Mouse (Mus musculus): ENCODE measurements around the gene Rpl23.

The Rpl23 gene

GRCm38 (mm10) chr11:97781832-97782563, at the start of gene Rpl23:
Gene Rpl23 (minus strand): TSS chr11:97782437.
- ATAC-seq (ENCODE audit: low TSS enrichment): peak; percentile 90

- ATAC-seq (ENCODE audit: low TSS enrichment): peak; percentile 29; the same call in 1 of the 2 replicates
Observed at GRCm38 (mm10) chr11:97832001-97832400, 49.8 kb upstream of the Rpl23 start.

GRCm38 (mm10) chr11:97830501-97830900, 48.3 kb upstream of the Rpl23 start:
- no peak for ATAC-seq (ENCODE audit: low TSS enrichment)

GRCm38 (mm10) chr11:97829913-97830476, 47.8 kb upstream of the Rpl23 start:
- no peak for ATAC-seq (ENCODE audit: low TSS enrichment)

- ATAC-seq (ENCODE audit: low TSS enrichment): no peak
Observed at GRCm38 (mm10) chr11:97829365-97829764, 47.1 kb upstream of the Rpl23 start.

GRCm38 (mm10) chr11:97827654-97828053, 45.4 kb upstream of the Rpl23 start:
- peak; percentile 45; the same call in 1 of the 2 replicates for ATAC-seq (ENCODE audit: low TSS enrichment)

GRCm38 (mm10) chr11:97826414-97826813, 44.2 kb upstream of the Rpl23 start:
- no peak for ATAC-seq (ENCODE audit: low TSS enrichment)

GRCm38 (mm10) chr11:97825971-97826370, 43.7 kb upstream of the Rpl23 start:
- no peak for ATAC-seq (ENCODE audit: low TSS enrichment)

GRCm38 (mm10) chr11:97825295-97825694, 43.1 kb upstream of the Rpl23 start:
- 0 out of 2 replicates have a peak, but pooled peaks have one; percentile 38 for ATAC-seq (ENCODE audit: low TSS enrichment)

- no peak for ATAC-seq (ENCODE audit: low TSS enrichment)
Observed at GRCm38 (mm10) chr11:97824895-97825294, 42.7 kb upstream of the Rpl23 start.

- peak; percentile 58; the same call in 1 of the 2 replicates for ATAC-seq (ENCODE audit: low TSS enrichment)
Observed at GRCm38 (mm10) chr11:97824168-97824567, 41.9 kb upstream of the Rpl23 start.

GRCm38 (mm10) chr11:97822840-97823603, 40.8 kb upstream of the Rpl23 start:
- no peak for ATAC-seq (ENCODE audit: low TSS enrichment)

GRCm38 (mm10) chr11:97821401-97822064, 39.3 kb upstream of the Rpl23 start:
- ATAC-seq (ENCODE audit: low TSS enrichment): no peak

GRCm38 (mm10) chr11:97820840-97821239, 38.6 kb upstream of the Rpl23 start:
- no peak for ATAC-seq (ENCODE audit: low TSS enrichment)

GRCm38 (mm10) chr11:97819923-97820322, 37.7 kb upstream of the Rpl23 start:
- ATAC-seq (ENCODE audit: low TSS enrichment): no peak

- no peak for ATAC-seq (ENCODE audit: low TSS enrichment)
Observed at GRCm38 (mm10) chr11:97819102-97819501, 36.9 kb upstream of the Rpl23 start.

GRCm38 (mm10) chr11:97818571-97818970, 36.3 kb upstream of the Rpl23 start:
- peak; percentile 42; the same call in 1 of the 2 replicates for ATAC-seq (ENCODE audit: low TSS enrichment)

- ATAC-seq (ENCODE audit: low TSS enrichment): no peak
Observed at GRCm38 (mm10) chr11:97818003-97818402, 35.8 kb upstream of the Rpl23 start.

GRCm38 (mm10) chr11:97817379-97817778, 35.1 kb upstream of the Rpl23 start:
- ATAC-seq (ENCODE audit: low TSS enrichment): no peak

- ATAC-seq (ENCODE audit: low TSS enrichment): no peak
Observed at GRCm38 (mm10) chr11:97816916-97817315, 34.7 kb upstream of the Rpl23 start.

- no peak for ATAC-seq (ENCODE audit: low TSS enrichment)
Observed at GRCm38 (mm10) chr11:97816176-97816575, 33.9 kb upstream of the Rpl23 start.

- ATAC-seq (ENCODE audit: low TSS enrichment): no peak
Observed at GRCm38 (mm10) chr11:97815736-97816135, 33.5 kb upstream of the Rpl23 start.

Data from frontal cortex, adult (tissue).